ENCODE assay signal across 14 mouse cellular contexts in the genomic region with DNA sequence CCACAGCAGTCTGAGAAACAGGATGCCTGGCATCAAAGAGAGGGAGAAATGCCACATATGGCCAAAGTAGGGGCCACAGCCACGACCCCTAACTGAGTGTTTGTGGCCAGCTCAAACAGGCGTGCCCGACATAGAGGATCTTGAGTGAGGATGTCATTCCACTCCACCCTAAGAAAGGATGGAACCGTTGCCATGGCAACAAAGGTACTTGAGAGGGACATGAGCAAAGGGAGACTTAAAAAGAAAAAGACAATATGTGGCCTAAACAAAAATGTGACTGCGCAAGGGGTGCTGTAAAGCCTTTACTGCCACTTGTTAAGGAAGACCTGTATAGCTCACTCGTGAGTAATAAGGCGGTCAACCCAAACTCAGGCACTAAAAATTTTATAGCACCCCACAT.
"Had no signal": no experiment of that assay in that cellular context is flagged by ENCODE, and none has a peak within 500 bp of the region (broad histone marks: within the 10 kb centered on the region; RNA-seq: fewer than 3 reads in every experiment).

No protein-coding gene starts in this region.

- H3K27me3 ChIP-seq: neural tube, embryonic 12.5 days; stomach, embryonic 15.5 days had no signal

- H3K27ac ChIP-seq: limb, embryonic 13.5 days; liver, embryonic 14.5 days; neural tube, embryonic 12.5 days; stomach, embryonic 15.5 days had no signal

- H3K36me3 ChIP-seq: limb, embryonic 13.5 days; neural tube, embryonic 12.5 days; stomach, embryonic 15.5 days had no signal

- H3K9me3 ChIP-seq: limb, embryonic 13.5 days; neural tube, embryonic 12.5 days; stomach, embryonic 15.5 days had no signal

- DNase-seq: kidney, adult 18-20 months; kidney, postnatal 10 days; kidney, postnatal 4 days; layer of hippocampus, postnatal 36 days; left cerebral cortex, postnatal 4 days; lung, adult 18-20 months; right cerebral cortex, postnatal 14 days; thymus, adult 2 months; thymus, postnatal 36 days had no signal

- H3K4me2 ChIP-seq: limb, embryonic 13.5 days; neural tube, embryonic 12.5 days; stomach, embryonic 15.5 days had no signal

- H3K9ac ChIP-seq: limb, embryonic 13.5 days; liver, embryonic 14.5 days; neural tube, embryonic 12.5 days; stomach, embryonic 15.5 days had no signal

- H3K4me3 ChIP-seq: limb, embryonic 13.5 days; myocyte; neural tube, embryonic 12.5 days; stomach, embryonic 15.5 days had no signal
